Mouse (Mus musculus) C2C12 (cell line): ENCODE data around the gene Cerk. TPM values are rescaled to one million over a fixed set of nuclear protein-coding genes. Genes with fewer than 3 reads are reported as not detected.
A peak's percentile ranks its signal among the peaks of the same experiment; 100 is the strongest.

Experiments used
- H3K27me3 ChIP-seq: one replicate; pipeline ENCODE4 v1.6.1; 2011; ENCODE audit not compliant: control insufficient read depth, insufficient read depth, insufficient read length
- H3K36me3 ChIP-seq: one replicate; pipeline ENCODE4 v1.6.1; 2011; ENCODE audit not compliant: control insufficient read depth, insufficient read depth
- H3K4me3 ChIP-seq: one replicate; pipeline ENCODE4 v1.5.1; 2011; ENCODE audit warnings: mild to moderate bottlenecking, control low read depth; ENCODE audit not compliant: poor library complexity, insufficient read depth, severe bottlenecking
- H3K79me2 ChIP-seq: one replicate; pipeline ENCODE4 v1.6.1; 2011; ENCODE audit not compliant: control insufficient read depth, insufficient read depth
- H3K79me3 ChIP-seq: one replicate; pipeline ENCODE4 v1.6.1; 2011; ENCODE audit warnings: low read depth, control low read depth
- H3ac ChIP-seq: one replicate; pipeline ENCODE3; 2011; ENCODE audit warnings: low read depth; ENCODE audit not compliant: control insufficient read depth, insufficient read length
- CEBPB ChIP-seq: IDR thresholded peaks from one replicate; pipeline ENCODE4 v1.6.1; 2011; ENCODE audit warnings: low read depth, mild to moderate bottlenecking, control low read depth, moderate library complexity
- CTCF ChIP-seq: IDR thresholded peaks from one replicate; pipeline ENCODE4 v1.5.1; 2011; ENCODE audit not compliant: control insufficient read depth, insufficient read depth, insufficient read length
- FOSL1 ChIP-seq: IDR thresholded peaks from one replicate; pipeline ENCODE4 v1.8.0; 2011; ENCODE audit warnings: mild to moderate bottlenecking, low read length; ENCODE audit not compliant: poor library complexity, insufficient read depth, severe bottlenecking
- MAX ChIP-seq: IDR thresholded peaks from one replicate; pipeline ENCODE4 v1.6.1; 2011; ENCODE audit warnings: mild to moderate bottlenecking, control low read depth
- MYOD1 ChIP-seq: IDR thresholded peaks from one replicate; pipeline ENCODE4 v1.6.1; 2011; ENCODE audit warnings: low read depth; ENCODE audit not compliant: control insufficient read depth, insufficient read length
- MYOG ChIP-seq: IDR thresholded peaks from one replicate; pipeline ENCODE4 v1.6.1; 2011; ENCODE audit not compliant: control insufficient read depth, insufficient read length; ENCODE audit errors: extremely low read depth
- USF1 ChIP-seq: IDR thresholded peaks from one replicate; pipeline ENCODE4 v1.6.1; 2011; ENCODE audit warnings: low read depth, mild to moderate bottlenecking, control low read depth, moderate library complexity
- polyA plus RNA-seq: library from polyadenylated mRNA; unstranded; fragments of >200 nt; fragmentation: generic; extraction: Trizol; gene quantifications from one replicate; pipeline ENCODE4 v1.2.1, GENCODE M21; 2012; ENCODE audit warnings: missing spikeins

Gene Cerk
- polyA plus RNA-seq, 1 experiment = 18.1 TPM

- TF ChIP-seq FOSL1 (no peak), MAX (no peak), MYOG (no peak), CEBPB (no peak), MYOD1 (no peak), CTCF (no peak), USF1 (no peak)
- H3ac ChIP-seq = no peak overlapping the region
- no peaks in the 10 kb centered on the region for H3K27me3 ChIP-seq
- no peaks in the 10 kb centered on the region for H3K79me3 ChIP-seq
- no peak overlapping the region for H3K4me3 ChIP-seq
- peaks cover 10% of the 10 kb centered on the region for H3K79me2 ChIP-seq
- H3K36me3 ChIP-seq = peaks cover 6% of the 10 kb centered on the region
Observed at GRCm38 (mm10) chr15:86168941-86169816, 16.8 kb downstream of the Cerk start.

- TF ChIP-seq USF1 (peak; percentile 7), FOSL1 (no peak)
- H3K36me3 ChIP-seq = peaks cover 10% of the 10 kb centered on the region
- H3K4me3 ChIP-seq = no peak overlapping the region
- no peaks in the 10 kb centered on the region for H3K79me3 ChIP-seq
- peak overlapping the region; percentile 19 for H3ac ChIP-seq
- H3K79me2 ChIP-seq = peaks cover 10% of the 10 kb centered on the region
- H3K27me3 ChIP-seq = no peaks in the 10 kb centered on the region
Observed at GRCm38 (mm10) chr15:86168505-86168867, 17.5 kb downstream of the Cerk start.

GRCm38 (mm10) chr15:86167787-86168504 lies 18.0 kb downstream of the Cerk start:
- H3K4me3 ChIP-seq = no peak overlapping the region
- no peak overlapping the region for H3ac ChIP-seq
- peaks cover 10% of the 10 kb centered on the region for H3K36me3 ChIP-seq
- no peaks in the 10 kb centered on the region for H3K79me3 ChIP-seq
- H3K27me3 ChIP-seq = no peaks in the 10 kb centered on the region
- TF ChIP-seq CTCF = no peak
- TF ChIP-seq CEBPB = no peak
- no peak for TF ChIP-seq USF1
- no peak for TF ChIP-seq FOSL1
- TF ChIP-seq MAX = no peak
- TF ChIP-seq MYOG = no peak
- TF ChIP-seq MYOD1 = no peak
- H3K79me2 ChIP-seq = peaks cover 10% of the 10 kb centered on the region

GRCm38 (mm10) chr15:86167032-86167655 lies 18.8 kb downstream of the Cerk start:
- Histone ChIP-seq H3K4me3 (no peak overlapping the region), H3ac (no peak overlapping the region), H3K79me2 (peaks cover 10% of the 10 kb centered on the region), H3K27me3 (no peaks in the 10 kb centered on the region), H3K79me3 (no peaks in the 10 kb centered on the region), H3K36me3 (peaks cover 10% of the 10 kb centered on the region)
- TF ChIP-seq USF1 = no peak
- no peak for TF ChIP-seq CEBPB
- TF ChIP-seq MYOG = no peak

GRCm38 (mm10) chr15:86165811-86166590 lies 19.9 kb downstream of the Cerk start:
- peaks cover 17% of the 10 kb centered on the region for H3K36me3 ChIP-seq
- no peaks in the 10 kb centered on the region for H3K79me3 ChIP-seq
- TF ChIP-seq MYOD1 (no peak), CTCF (no peak), MYOG (no peak), MAX (no peak), USF1 (no peak), CEBPB (no peak)
- H3K79me2 ChIP-seq = peaks cover 10% of the 10 kb centered on the region
- H3K27me3 ChIP-seq = no peaks in the 10 kb centered on the region
- no peak overlapping the region for H3K4me3 ChIP-seq
- H3ac ChIP-seq = no peak overlapping the region
